In genomic region chr2:20671546-20672255, GRCm38 (mm10) we compare ENCODE assay signal across 20 mouse cellular contexts.
"Had no signal": no experiment of that assay in that cellular context is flagged by ENCODE, and none has a peak within 500 bp of the region (broad histone marks: within the 10 kb centered on the region; RNA-seq: fewer than 3 reads in every experiment).

No protein-coding gene starts in this region.

- H3K9ac ChIP-seq: liver, postnatal 0 days; lung, embryonic 15.5 days; midbrain, embryonic 12.5 days; neural tube, embryonic 13.5 days; neural tube, embryonic 15.5 days; stomach, embryonic 15.5 days had no signal

- H3K27ac ChIP-seq: lung, embryonic 15.5 days; midbrain, embryonic 10.5 days; midbrain, embryonic 12.5 days; neural tube, embryonic 13.5 days; neural tube, embryonic 15.5 days; stomach, embryonic 15.5 days had no signal

- H3K4me3 ChIP-seq: lung, embryonic 15.5 days; midbrain, embryonic 10.5 days; midbrain, embryonic 12.5 days; myocyte; neural tube, embryonic 13.5 days; neural tube, embryonic 15.5 days; stomach, embryonic 15.5 days had no signal

- H3K27me3 ChIP-seq: lung, embryonic 15.5 days; midbrain, embryonic 12.5 days; neural tube, embryonic 13.5 days; neural tube, embryonic 15.5 days; stomach, embryonic 15.5 days had no signal

- H3K4me1 ChIP-seq: lung, embryonic 15.5 days; midbrain, embryonic 10.5 days; midbrain, embryonic 12.5 days; neural tube, embryonic 13.5 days; neural tube, embryonic 15.5 days; stomach, embryonic 15.5 days had no signal

- H3K9me3 ChIP-seq: lung, embryonic 15.5 days; midbrain, embryonic 10.5 days; midbrain, embryonic 12.5 days; neural tube, embryonic 13.5 days; neural tube, embryonic 15.5 days; stomach, embryonic 15.5 days had no signal

- H3K36me3 ChIP-seq: lung, embryonic 15.5 days; midbrain, embryonic 10.5 days; midbrain, embryonic 12.5 days; neural tube, embryonic 13.5 days; neural tube, embryonic 15.5 days; stomach, embryonic 15.5 days had no signal

- H3K4me2 ChIP-seq: lung, embryonic 15.5 days; midbrain, embryonic 12.5 days; neural tube, embryonic 13.5 days; neural tube, embryonic 15.5 days; stomach, embryonic 15.5 days had no signal

- ATAC-seq: liver, postnatal 0 days; midbrain, embryonic 16.5 days had no signal

- DNase-seq: liver, postnatal 0 days; lung, adult 2 months; lung, postnatal 10 days; lung, postnatal 4 days; midbrain, embryonic 14.5 days; retina, postnatal 1 day; right cerebral cortex, adult 18-20 months; right cerebral cortex, postnatal 25 days; right cerebral cortex, postnatal 4 days; thymus, adult 18-20 months; thymus, postnatal 14 days; thymus, postnatal 36 days had no signal
